Mouse (Mus musculus) testis, adult 2 months (tissue): ENCODE data around the gene Mettl11b. TPM values are rescaled to one million over a fixed set of nuclear protein-coding genes. Genes with fewer than 3 reads are reported as not detected.
"Not testable (repeated sequence)": the region's sequence is repeated elsewhere in the genome, so short reads cannot be mapped to it uniquely, and the experiment has no call there.

Experiments
- H3K27ac ChIP-seq: fragments of 200-500 bp; 2 replicates; pipeline ENCODE4 v1.5.1; 2012; ENCODE audit warnings: low read depth, low read length; ENCODE audit not compliant: control insufficient read depth, insufficient read depth
- H3K27me3 ChIP-seq: fragments of 200-500 bp; 2 replicates; pipeline ENCODE4 v1.6.1; 2012; ENCODE audit warnings: mild to moderate bottlenecking, low read length, moderate library complexity; ENCODE audit not compliant: control insufficient read depth, insufficient read depth
- H3K36me3 ChIP-seq: fragments of 200-500 bp; 2 replicates; pipeline ENCODE4 v1.6.1; 2012; ENCODE audit warnings: mild to moderate bottlenecking, low read length; ENCODE audit not compliant: control insufficient read depth, insufficient read depth
- H3K4me1 ChIP-seq: fragments of 200-500 bp; 2 replicates; pipeline ENCODE4 v1.6.1; 2012; ENCODE audit warnings: low read length; ENCODE audit not compliant: control insufficient read depth, insufficient read depth
- H3K4me3 ChIP-seq: fragments of 200-500 bp; 2 replicates; pipeline ENCODE4 v1.5.1; 2012; ENCODE audit warnings: low read depth, mild to moderate bottlenecking, low read length, moderate library complexity, mixed read lengths; ENCODE audit not compliant: control insufficient read depth
- CTCF ChIP-seq: fragments of 200-500 bp; IDR thresholded peaks from 2 replicates; pipeline ENCODE4 v1.5.1; 2012; ENCODE audit warnings: low read depth, mild to moderate bottlenecking, inconsistent platforms, low read length, moderate library complexity; ENCODE audit not compliant: control insufficient read depth, insufficient read depth, insufficient replicate concordance
- POLR2A ChIP-seq: fragments of 200-500 bp; IDR thresholded peaks from 2 replicates; pipeline ENCODE4 v1.6.1; 2012; ENCODE audit warnings: low read depth, mild to moderate bottlenecking, inconsistent platforms, low read length, moderate library complexity; ENCODE audit not compliant: control insufficient read depth
- polyA plus RNA-seq: library from polyadenylated mRNA; depleted of rRNA; stranded (reverse); fragments of >200 nt; gene quantifications from 2 replicates; pipeline ENCODE4 v1.2.3, GENCODE M21; 2012; rRNA removed

The Mettl11b gene
- 0.24 and 0.27 TPM in 2 replicates for polyA plus RNA-seq

DNA sequence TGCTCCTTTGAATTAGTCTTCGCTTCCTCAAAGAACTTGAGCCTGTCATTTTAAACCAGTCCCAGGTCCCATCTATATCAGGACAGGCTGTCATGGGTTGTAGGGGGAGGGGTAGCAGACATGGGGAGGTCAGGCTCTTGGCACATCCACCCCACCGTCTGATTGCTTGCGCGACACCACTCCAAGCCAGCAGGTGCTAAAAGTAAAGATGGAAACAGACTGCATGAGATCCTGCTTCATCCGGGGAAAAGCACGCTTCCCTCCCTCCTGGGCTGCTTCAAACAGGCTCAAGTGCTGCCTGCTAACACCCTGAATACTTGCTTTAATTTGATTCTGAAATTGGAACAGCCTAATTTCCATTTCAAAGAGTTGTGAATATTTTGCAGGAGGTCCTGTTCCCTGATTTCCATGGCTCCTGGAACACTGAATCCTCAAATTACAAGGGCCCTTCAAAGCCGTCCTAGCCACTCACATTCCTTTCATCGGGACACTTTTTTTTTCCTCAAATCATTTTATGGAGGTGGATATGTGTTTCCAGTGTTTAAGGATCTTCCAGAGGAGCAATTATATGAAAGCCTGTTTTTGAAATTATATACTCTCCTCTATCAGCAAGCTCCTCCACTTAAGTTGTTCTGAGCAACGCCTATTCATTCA is at the start of gene Mettl11b:
Mettl11b (minus strand) TSS at position 127 of the 654 bp plus-strand sequence.
- no peak for TF ChIP-seq CTCF
- TF ChIP-seq POLR2A = no peak
- Histone ChIP-seq H3K4me1 (no peaks in the 10 kb centered on the region; the same call in 1 of the 2 replicates), H3K4me3 (no peak within 1 kb of the TSS), H3K27me3 (no peaks in the 10 kb centered on the region), H3K27ac (no peak within 1 kb of the TSS), H3K36me3 (no peaks in the 10 kb centered on the region)

DNA sequence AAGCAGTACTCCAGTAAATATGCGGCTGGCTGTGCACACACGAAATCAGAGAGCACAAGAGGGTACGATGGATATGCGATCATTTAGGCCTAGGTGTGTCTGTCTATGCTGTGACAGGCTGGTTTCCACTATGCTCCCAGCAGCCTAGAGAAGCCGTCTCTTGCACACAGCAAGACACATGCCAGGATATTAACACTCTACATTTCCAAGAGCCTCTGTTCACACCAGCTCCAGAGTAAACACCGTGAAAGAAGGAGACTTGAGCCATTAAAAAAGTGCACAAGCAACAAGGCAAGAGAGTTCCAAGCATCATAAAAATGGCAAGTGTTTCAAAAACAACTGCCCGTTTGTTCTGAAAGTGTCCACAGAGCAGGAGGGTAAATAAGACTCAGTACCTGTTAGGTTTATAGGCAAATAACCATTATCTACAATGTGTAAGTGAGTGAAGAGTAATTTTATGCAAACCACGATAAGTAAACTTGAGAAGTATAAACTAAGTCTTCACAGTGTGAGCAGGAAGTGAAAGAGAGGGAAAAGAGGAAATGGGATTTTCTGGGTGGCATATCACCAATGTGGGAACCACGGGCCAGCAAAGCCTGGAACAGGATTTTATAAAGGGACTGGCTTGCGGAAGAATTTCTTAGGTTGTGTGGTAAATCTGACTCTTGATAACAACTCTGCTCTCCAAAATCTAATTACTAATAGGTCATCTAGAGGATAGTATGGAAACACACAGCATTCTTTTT is 32.6 kb upstream of the Mettl11b start:
- Histone ChIP-seq H3K27me3 (no peaks in the 10 kb centered on the region), H3K27ac (no peak overlapping the region), H3K4me1 (no peaks in the 10 kb centered on the region), H3K36me3 (no peaks in the 10 kb centered on the region), H3K4me3 (no peak overlapping the region)
- no peak for TF ChIP-seq CTCF
- TF ChIP-seq POLR2A = no peak

DNA sequence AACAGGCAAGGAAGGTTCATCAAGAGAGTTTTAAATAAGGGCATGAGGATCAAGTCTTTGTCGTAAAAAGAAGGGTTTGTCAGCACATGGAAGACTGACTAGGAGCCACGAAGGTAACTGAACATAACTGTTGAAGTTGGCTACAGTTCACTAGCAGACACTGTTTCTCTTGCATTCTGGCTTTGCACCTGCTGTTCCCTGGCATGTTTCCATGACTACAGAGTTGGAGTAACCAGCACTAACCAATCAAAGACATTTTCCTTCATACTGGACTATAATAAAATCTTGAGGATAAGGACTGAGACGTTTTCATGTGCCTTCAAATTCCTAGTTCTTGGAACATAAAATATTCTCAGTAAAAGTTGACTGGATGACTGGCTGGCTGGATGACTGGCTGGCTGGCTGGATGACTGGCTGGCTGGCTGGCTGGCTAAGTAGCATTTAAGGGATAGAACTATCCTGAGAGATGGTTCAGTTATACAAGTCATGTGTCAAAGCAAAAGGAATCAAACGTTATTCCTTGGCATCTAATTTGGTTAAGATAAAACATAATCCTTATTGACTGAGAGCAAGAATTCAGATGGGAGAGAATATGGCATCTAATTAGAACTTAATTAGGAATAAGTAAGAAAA is 26.4 kb upstream of the Mettl11b start:
- H3K4me1 ChIP-seq = no peaks in the 10 kb centered on the region
- TF ChIP-seq POLR2A (no peak), CTCF (no peak)
- H3K27ac ChIP-seq = no peak overlapping the region
- no peaks in the 10 kb centered on the region for H3K36me3 ChIP-seq
- no peak overlapping the region for H3K4me3 ChIP-seq
- H3K27me3 ChIP-seq = no peaks in the 10 kb centered on the region

DNA sequence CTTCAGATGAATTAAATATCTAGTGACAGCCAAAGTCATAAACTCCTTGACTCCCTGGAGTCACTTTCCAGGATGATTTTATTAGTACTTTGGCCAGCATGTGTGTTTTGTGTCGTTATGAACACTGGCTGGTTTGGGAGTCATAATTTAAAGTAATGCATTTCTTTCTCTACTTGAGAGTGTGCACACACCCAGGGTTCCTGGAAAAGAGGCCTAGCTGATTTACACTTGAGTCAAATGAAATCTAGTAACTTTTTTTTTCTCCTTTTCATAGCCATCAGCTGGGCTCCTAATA is 12.2 kb upstream of the Mettl11b start:
- Histone ChIP-seq H3K27me3 (no peaks in the 10 kb centered on the region), H3K4me1 (no peaks in the 10 kb centered on the region), H3K27ac (no peak overlapping the region), H3K36me3 (no peaks in the 10 kb centered on the region), H3K4me3 (no peak overlapping the region)
- no peak for TF ChIP-seq POLR2A
- TF ChIP-seq CTCF = no peak

DNA sequence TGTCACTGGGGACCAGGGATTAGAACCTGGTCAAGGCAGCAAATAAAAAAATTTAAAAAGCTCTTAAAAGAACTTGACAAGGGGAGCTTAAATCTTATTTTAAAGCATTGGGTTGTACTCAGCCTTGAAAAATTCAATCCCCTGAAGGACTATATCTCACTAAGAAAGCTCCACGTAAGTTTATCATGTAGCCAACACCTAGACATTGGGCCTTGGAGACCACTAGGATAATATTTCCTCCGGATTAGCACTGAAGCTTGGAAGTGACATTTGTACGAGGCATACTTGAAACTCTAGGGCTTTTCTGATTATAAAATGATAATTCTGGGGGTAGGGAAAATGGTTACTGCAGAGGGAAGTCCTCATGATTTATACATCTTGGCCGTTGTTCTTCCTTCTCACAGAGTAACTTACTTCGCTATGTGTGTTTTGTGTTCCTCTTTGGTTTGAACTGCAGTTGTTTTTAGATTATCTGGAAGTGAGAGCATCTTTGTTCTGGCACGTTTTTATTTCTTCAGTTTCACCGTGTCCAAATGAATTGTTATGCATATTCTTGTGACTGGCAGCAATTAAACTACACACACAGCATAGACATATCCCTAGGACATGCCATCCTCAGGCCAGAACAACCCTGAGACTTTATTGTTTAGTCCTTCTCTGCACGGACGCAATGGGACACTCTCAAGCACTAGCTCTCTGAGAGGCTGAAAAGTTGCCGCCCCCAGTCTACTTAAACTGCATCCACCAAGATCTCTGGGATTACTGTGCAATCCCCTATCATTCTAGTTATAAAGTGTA is 11.6 kb upstream of the Mettl11b start:
- Histone ChIP-seq H3K36me3 (no peaks in the 10 kb centered on the region), H3K4me1 (no peaks in the 10 kb centered on the region), H3K27me3 (no peaks in the 10 kb centered on the region), H3K27ac (no peak overlapping the region), H3K4me3 (no peak overlapping the region)
- no peak for TF ChIP-seq CTCF
- no peak for TF ChIP-seq POLR2A

DNA sequence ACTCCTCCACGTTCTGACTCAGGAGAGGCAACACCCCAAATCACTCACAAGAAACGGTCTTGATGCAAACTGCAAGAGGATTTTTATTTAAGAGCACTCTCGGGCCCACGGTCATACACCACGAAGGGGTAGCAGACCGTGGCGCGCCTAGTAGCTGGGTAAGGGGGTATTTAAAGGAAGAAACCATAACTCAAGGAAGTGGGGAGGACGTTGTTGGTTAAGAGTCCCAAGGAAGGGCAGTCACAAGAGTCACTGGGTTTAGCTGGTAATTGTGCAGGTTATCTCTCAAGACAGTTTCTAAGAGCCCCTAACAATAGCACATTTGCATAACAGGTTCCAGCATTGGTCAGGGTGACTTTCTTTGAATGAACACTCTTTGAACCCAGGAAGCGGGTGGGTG is 6.1 kb upstream of the Mettl11b start:
- not testable (repeated sequence) for H3K27ac ChIP-seq, H3K36me3 ChIP-seq, H3K27me3 ChIP-seq, H3K4me3 ChIP-seq, H3K4me1 ChIP-seq

DNA sequence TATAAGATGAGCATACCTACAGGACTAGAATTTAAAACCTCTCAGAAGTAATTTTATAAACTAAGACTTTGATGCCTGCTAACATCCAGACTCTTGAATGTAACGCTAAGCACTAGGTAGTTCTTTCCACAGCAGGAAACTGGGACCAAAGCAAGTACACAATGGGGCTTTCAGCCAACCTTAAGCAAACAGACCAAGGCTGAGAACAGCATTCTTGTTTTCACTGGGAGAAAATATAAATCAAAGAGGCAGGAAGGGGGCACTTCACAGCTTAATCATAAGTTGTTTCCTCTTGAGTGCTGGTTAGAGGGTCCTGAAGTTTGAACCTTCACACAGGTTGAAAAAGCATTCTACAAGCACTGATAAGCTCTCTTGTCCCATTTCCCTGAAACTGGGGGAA is 1.1 kb downstream of the Mettl11b start:
- Histone ChIP-seq H3K4me3 (no peak overlapping the region), H3K27ac (no peak overlapping the region), H3K36me3 (no peaks in the 10 kb centered on the region), H3K4me1 (no peaks in the 10 kb centered on the region; the same call in 1 of the 2 replicates), H3K27me3 (no peaks in the 10 kb centered on the region)
- TF ChIP-seq CTCF = no peak
- TF ChIP-seq POLR2A = no peak
